Mouse (Mus musculus) embryo, embryonic 10.5 days (tissue): Measurements from ENCODE around the gene Prpsap1.
"Not testable (repeated sequence)": the region's sequence is repeated elsewhere in the genome, so short reads cannot be mapped to it uniquely, and the experiment has no call there.

Experiments used
- DNase-seq: peaks from one replicate; pipeline ENCODE4 v3.0.0-alpha.2; 2015; ENCODE audit warnings: low spot score

Prpsap1 gene

GRCm38 (mm10) chr11:116515330-116516020 is 21.5 kb upstream of the Prpsap1 start:
- no peak for DNase-seq

- DNase-seq, result no peak
Observed at GRCm38 (mm10) chr11:116513531-116514038, 19.6 kb upstream of the Prpsap1 start.

- no peak for DNase-seq
Observed at GRCm38 (mm10) chr11:116512987-116513386, 19.0 kb upstream of the Prpsap1 start.

GRCm38 (mm10) chr11:116512154-116512553 is 18.2 kb upstream of the Prpsap1 start:
- DNase-seq, result no peak

- DNase-seq, result no peak
Observed at GRCm38 (mm10) chr11:116511301-116511868, 17.4 kb upstream of the Prpsap1 start.

GRCm38 (mm10) chr11:116508689-116509088 is 14.7 kb upstream of the Prpsap1 start:
- peak; percentile 48 for DNase-seq

GRCm38 (mm10) chr11:116506151-116506875 is 12.3 kb upstream of the Prpsap1 start:
- no peak for DNase-seq

- no peak for DNase-seq
Observed at GRCm38 (mm10) chr11:116505573-116505972, 11.6 kb upstream of the Prpsap1 start.

- no peak for DNase-seq
Observed at GRCm38 (mm10) chr11:116504516-116504915, 10.5 kb upstream of the Prpsap1 start.

- DNase-seq, result peak; percentile 81
Observed at GRCm38 (mm10) chr11:116501005-116501746, 7.2 kb upstream of the Prpsap1 start.

GRCm38 (mm10) chr11:116499018-116499417 is 5.0 kb upstream of the Prpsap1 start:
- DNase-seq, result no peak

GRCm38 (mm10) chr11:116498596-116498995 is 4.6 kb upstream of the Prpsap1 start:
- DNase-seq, result no peak

GRCm38 (mm10) chr11:116497313-116497712 is 3.3 kb upstream of the Prpsap1 start:
- no peak for DNase-seq

- no peak for DNase-seq
Observed at GRCm38 (mm10) chr11:116494474-116495174, 622 bp upstream of the Prpsap1 start.

GRCm38 (mm10) chr11:116493191-116493590 is 811 bp downstream of the Prpsap1 start:
- no peak for DNase-seq

- not testable (repeated sequence) for DNase-seq
Observed at GRCm38 (mm10) chr11:116492507-116492906, 1.5 kb downstream of the Prpsap1 start.

- no peak for DNase-seq
Observed at GRCm38 (mm10) chr11:116491338-116491737, 2.7 kb downstream of the Prpsap1 start.

- DNase-seq, result peak; percentile 95
Observed at GRCm38 (mm10) chr11:116490232-116491107, 3.5 kb downstream of the Prpsap1 start.

- peak; percentile 67 for DNase-seq
Observed at GRCm38 (mm10) chr11:116489771-116490231, 4.2 kb downstream of the Prpsap1 start.

- no peak for DNase-seq
Observed at GRCm38 (mm10) chr11:116488693-116489375, 5.2 kb downstream of the Prpsap1 start.
